In genomic region chr4:63091151-63091550, GRCm38 (mm10) we compare ENCODE assay signal across 28 mouse cellular contexts.
DNase-seq lines count a peak whose midpoint lies in the region; ATAC-seq lines count a peak whose summit lies in the region.
"Had no signal": no experiment of that assay in that cellular context is flagged by ENCODE, and none has a peak within 500 bp of the region (broad histone marks: within the 10 kb centered on the region; RNA-seq: fewer than 3 reads in every experiment).

No protein-coding gene starts in this region.

- no peaks in the 10 kb centered on the region for H3K27me3 ChIP-seq in kidney, embryonic 15.5 days
- H3K27me3 ChIP-seq in hindbrain, embryonic 10.5 days (ENCODE audit: insufficient read depth, poor library complexity, severe bottlenecking), result no peaks in the 10 kb centered on the region
- H3K27me3 ChIP-seq: embryonic facial prominence, embryonic 12.5 days; forebrain, embryonic 13.5 days; heart, embryonic 13.5 days; hindbrain, embryonic 13.5 days; intestine, embryonic 15.5 days had no signal

- no peak overlapping the region for H3K4me2 ChIP-seq in kidney, embryonic 15.5 days
- H3K4me2 ChIP-seq: embryonic facial prominence, embryonic 12.5 days; forebrain, embryonic 13.5 days; heart, embryonic 13.5 days; hindbrain, embryonic 13.5 days; intestine, embryonic 15.5 days had no signal

- peaks cover 81% of the 10 kb centered on the region for H3K36me3 ChIP-seq in kidney, embryonic 15.5 days
- H3K36me3 ChIP-seq in hindbrain, embryonic 10.5 days, result peaks cover 94% of the 10 kb centered on the region

- peaks cover 9% of the 10 kb centered on the region; the same call in 1 of the 2 replicates for H3K4me1 ChIP-seq in kidney, embryonic 15.5 days
- peaks cover 5% of the 10 kb centered on the region; the same call in 1 of the 2 replicates for H3K4me1 ChIP-seq in hindbrain, embryonic 10.5 days (replicated peaks)
- H3K4me1 ChIP-seq: forebrain, embryonic 10.5 days; forebrain, embryonic 13.5 days; intestine, embryonic 15.5 days had no signal

- H3K9ac ChIP-seq in kidney, embryonic 15.5 days, result no peak overlapping the region
- H3K9ac ChIP-seq: embryonic facial prominence, embryonic 12.5 days; forebrain, embryonic 13.5 days; heart, embryonic 13.5 days; hindbrain, embryonic 13.5 days; intestine, embryonic 15.5 days had no signal

- DNase-seq in kidney, postnatal 36 days, result no peak
- peak; percentile 19 for DNase-seq in lung, postnatal 10 days
- DNase-seq in lung, postnatal 14 days, result no peak
- no peak for DNase-seq in hindbrain, embryonic 10.5 days (ENCODE audit: low spot score)
- no peak for DNase-seq in B cell, adult 2 months
- DNase-seq: adrenal gland, adult 8-10 months; adrenal gland, postnatal 25 days; cerebellum, adult 11-12 months; cerebellum, adult 8-10 months; cerebellum, postnatal 10 days; cerebellum, postnatal 36 days; gastrocnemius, adult 2 months; gastrocnemius, postnatal 14 days; heart, adult 18-20 months; heart, postnatal 14 days; heart, postnatal 4 days had no signal

- 63% methylated on average over 5 of the region's 5 CpGs for WGBS in kidney, embryonic 15.5 days
- WGBS in hindbrain, embryonic 10.5 days, result 91% methylated on average over 5 of the region's 5 CpGs

- no peak for ATAC-seq in kidney, embryonic 15.5 days (replicated peaks; ENCODE audit: low FRiP score)
- peak; percentile 83 for ATAC-seq in granulocyte monocyte progenitor cell, adult 5-6 weeks (replicated peaks; ENCODE audit: poor library complexity, severe bottlenecking)
- ATAC-seq in megakaryocyte progenitor cell, adult 5-6 weeks (replicated peaks; ENCODE audit: poor library complexity), result peak; percentile 83
- ATAC-seq: activated CD4-positive, CD25-positive, alpha-beta regulatory T cell, adult 4 months; forebrain, embryonic 13.5 days; forebrain, embryonic 16.5 days; hindbrain, embryonic 16.5 days; intestine, embryonic 15.5 days had no signal

- H3K4me3 ChIP-seq in kidney, embryonic 15.5 days (replicated peaks), result no peak overlapping the region
- no peak overlapping the region for H3K4me3 ChIP-seq in hindbrain, embryonic 10.5 days
- H3K4me3 ChIP-seq: embryonic facial prominence, embryonic 12.5 days; forebrain, embryonic 10.5 days; forebrain, embryonic 13.5 days; gastrocnemius, adult 2 months; heart, embryonic 13.5 days; hindbrain, embryonic 13.5 days; intestine, embryonic 15.5 days had no signal

- H3K9me3 ChIP-seq in kidney, embryonic 15.5 days (replicated peaks), result no peaks in the 10 kb centered on the region
- no peaks in the 10 kb centered on the region for H3K9me3 ChIP-seq in hindbrain, embryonic 10.5 days
- H3K9me3 ChIP-seq: embryonic facial prominence, embryonic 12.5 days; forebrain, embryonic 10.5 days; forebrain, embryonic 13.5 days; heart, embryonic 13.5 days; hindbrain, embryonic 13.5 days; intestine, embryonic 15.5 days had no signal

- H3K27ac ChIP-seq in kidney, embryonic 15.5 days, result 0 out of 2 replicates have a peak overlapping the region, but pooled peaks have one; percentile 1
- H3K27ac ChIP-seq in hindbrain, embryonic 10.5 days, result no peak overlapping the region
- H3K27ac ChIP-seq: embryonic facial prominence, embryonic 12.5 days; forebrain, embryonic 10.5 days; forebrain, embryonic 13.5 days; gastrocnemius, adult 2 months; heart, embryonic 13.5 days; hindbrain, embryonic 13.5 days; intestine, embryonic 15.5 days had no signal
